Mouse (Mus musculus): ENCODE results near the gene Mtap.

- TF ChIP-seq CTCF (IDR thresholded peaks at IDR 0.05; ENCODE audit: low read depth, low read length) (no peak), POLR2A (IDR thresholded peaks at IDR 0.05; ENCODE audit: insufficient read depth, low read length) (no peak)
These were observed 3.9 kb downstream of the Mtap start for GRCm38 (mm10) chr4:89140832-89141231.
